ENCODE assay signal across 8 mouse cellular contexts in the genomic region with DNA sequence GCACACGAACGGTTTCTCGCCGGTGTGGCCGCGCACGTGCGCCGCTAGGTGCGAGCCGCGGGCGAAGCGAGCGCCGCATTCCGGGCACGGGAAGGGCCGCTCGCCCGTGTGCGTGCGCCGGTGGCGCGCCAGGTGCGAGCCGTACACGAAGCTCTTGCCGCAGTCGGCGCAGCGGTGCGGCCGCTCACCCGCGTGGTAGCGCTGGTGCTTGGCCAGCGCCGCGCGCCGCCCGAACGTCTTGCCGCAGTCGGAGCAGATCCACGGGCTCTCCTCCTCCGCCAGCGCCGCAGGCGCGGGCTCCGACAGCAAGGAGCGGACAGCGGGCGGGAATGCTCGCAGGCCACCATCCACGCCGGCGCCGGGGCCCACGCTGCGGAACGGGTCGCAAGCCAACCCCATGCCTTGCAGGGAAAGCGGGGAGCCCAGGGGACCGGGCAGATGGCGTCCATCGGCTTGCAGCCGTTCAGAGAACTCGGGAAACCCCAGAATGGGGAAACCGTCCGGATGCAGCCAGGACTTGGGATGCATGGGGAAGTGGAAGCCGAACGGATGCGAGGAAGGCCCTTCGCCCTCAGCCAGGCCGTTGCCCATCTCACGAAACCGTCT. TPM values are rescaled to one million over a fixed set of nuclear protein-coding genes. Genes with fewer than 3 reads are reported as not detected.
A peak's percentile ranks its signal among the peaks of the same experiment; 100 is the strongest.
DNase-seq lines count a peak whose midpoint lies in the region; ATAC-seq and TF ChIP-seq lines count a peak whose summit lies in the region.

No protein-coding gene starts in this region.

- no peak for TF ChIP-seq CTCF in lung, adult 2 months (IDR thresholded peaks at IDR 0.05; ENCODE audit: insufficient read depth, low read length)

- H3K27ac ChIP-seq in lung, embryonic 15.5 days, result no peak overlapping the region
- no peak overlapping the region for H3K27ac ChIP-seq in hindbrain, embryonic 14.5 days
- H3K27ac ChIP-seq in midbrain, embryonic 13.5 days, result no peak overlapping the region

- no peaks in the 10 kb centered on the region for H3K9me3 ChIP-seq in lung, embryonic 15.5 days
- H3K9me3 ChIP-seq in hindbrain, embryonic 14.5 days (ENCODE audit: control insufficient read depth, low read length), result no peaks in the 10 kb centered on the region
- no peaks in the 10 kb centered on the region for H3K9me3 ChIP-seq in midbrain, embryonic 13.5 days

- peak; percentile 15 for DNase-seq in adrenal gland, postnatal 10 days
- no peak for DNase-seq in adrenal gland, adult 18-20 months (ENCODE audit: low spot score in 2 of 2)
- DNase-seq in lung, adult 2 months, result no peak
- peak; percentile 47 for DNase-seq in hindbrain, embryonic 14.5 days (ENCODE audit: low spot score)
- DNase-seq in frontal cortex, postnatal 10 days (ENCODE audit: low spot score in 2 of 2), result no peak
- no peak for DNase-seq in layer of hippocampus, adult 9-11 months

- peak overlapping the region; percentile 77 for H3K4me2 ChIP-seq in lung, embryonic 15.5 days
- peak overlapping the region; percentile 41 for H3K4me2 ChIP-seq in hindbrain, embryonic 14.5 days (replicated peaks)
- peak overlapping the region; percentile 55 for H3K4me2 ChIP-seq in midbrain, embryonic 13.5 days (replicated peaks)

- peaks cover 22% of the 10 kb centered on the region for H3K4me1 ChIP-seq in lung, embryonic 15.5 days
- no peaks in the 10 kb centered on the region; the same call in 1 of the 2 replicates for H3K4me1 ChIP-seq in lung, adult 2 months (ENCODE audit: control insufficient read depth, insufficient read depth, low read length)
- H3K4me1 ChIP-seq in hindbrain, embryonic 14.5 days (replicated peaks; ENCODE audit: control insufficient read depth, insufficient read depth, low read length), result peaks cover 10% of the 10 kb centered on the region; the same call in 1 of the 2 replicates
- H3K4me1 ChIP-seq in midbrain, embryonic 13.5 days (replicated peaks), result peaks cover 24% of the 10 kb centered on the region

- no peak for TF ChIP-seq POLR2A in lung, adult 2 months (IDR thresholded peaks at IDR 0.05; ENCODE audit: borderline replicate concordance, extremely low read depth, low read depth, low read length)

- 6% methylated on average over 73 of the region's 81 CpGs for WGBS in lung, embryonic 15.5 days
- 24% methylated on average over 81 of the region's 81 CpGs for WGBS in lung, adult 2 months
- WGBS in hindbrain, embryonic 14.5 days, result 7% methylated on average over 80 of the region's 81 CpGs
- 4% methylated on average over 81 of the region's 81 CpGs for WGBS in midbrain, embryonic 13.5 days

- H3K9ac ChIP-seq in lung, embryonic 15.5 days, result no peak overlapping the region
- H3K9ac ChIP-seq in hindbrain, embryonic 14.5 days, result peak overlapping the region; percentile 40
- peak overlapping the region; percentile 44 for H3K9ac ChIP-seq in midbrain, embryonic 13.5 days (replicated peaks)

- H3K27me3 ChIP-seq in lung, embryonic 15.5 days, result peaks cover 80% of the 10 kb centered on the region
- peaks cover 66% of the 10 kb centered on the region for H3K27me3 ChIP-seq in hindbrain, embryonic 14.5 days (ENCODE audit: control insufficient read depth, insufficient read depth, low read length)
- peaks cover 77% of the 10 kb centered on the region for H3K27me3 ChIP-seq in midbrain, embryonic 13.5 days

- no peak for ATAC-seq in lung, embryonic 15.5 days (ENCODE audit: borderline replicate concordance, extremely low read depth, low FRiP score, low TSS enrichment)
- ATAC-seq in hindbrain, embryonic 14.5 days (ENCODE audit: low FRiP score), result no peak
- 0 out of 2 replicates have a peak, but pooled peaks have one; percentile 10 for ATAC-seq in midbrain, embryonic 13.5 days

- peak overlapping the region; percentile 37 for H3K4me3 ChIP-seq in lung, embryonic 15.5 days
- H3K4me3 ChIP-seq in lung, adult 2 months (replicated peaks; ENCODE audit: extremely low read depth, low read depth, low read length), result no peak overlapping the region
- peak overlapping the region; percentile 21 for H3K4me3 ChIP-seq in hindbrain, embryonic 14.5 days (replicated peaks; ENCODE audit: low read length)
- H3K4me3 ChIP-seq in midbrain, embryonic 13.5 days (replicated peaks), result peak overlapping the region; percentile 35

- H3K36me3 ChIP-seq in lung, embryonic 15.5 days, result peaks cover 6% of the 10 kb centered on the region; the same call in 1 of the 2 replicates
- peaks cover 92% of the 10 kb centered on the region for H3K36me3 ChIP-seq in hindbrain, embryonic 14.5 days (replicated peaks; ENCODE audit: control insufficient read depth, insufficient read depth)
- H3K36me3 ChIP-seq in midbrain, embryonic 13.5 days, result peaks cover 85% of the 10 kb centered on the region

RNA-seq across cellular contexts. Expression of gene Zfp316, which starts 15.8 kb away (rescaled TPM):
- 1 to 10 TPM; 7.3 to 8.1 TPM for total RNA-seq in adrenal gland, postnatal 10 days (2021)
- total RNA-seq in adrenal gland, adult 18-20 months (2021), result 1 to 10 TPM; 6.1 to 7.7 TPM
- polyA plus RNA-seq in lung, embryonic 15.5 days (2015; fragmentation: Nextera tagmentation; extraction: Ambion mirVana), result 2.8 and 3.1 TPM in 2 replicates
- polyA plus RNA-seq in lung, adult 2 months (2012; rRNA removed), result 10.1 and 10.4 TPM in 2 replicates
- polyA plus RNA-seq in hindbrain, embryonic 14.5 days (2014; fragmentation: Nextera tagmentation; extraction: Ambion mirVana), result 5.5 and 6.4 TPM in 2 replicates
- 8.2 and 12.1 TPM in 2 replicates for polyA plus RNA-seq in midbrain, embryonic 13.5 days (2015; fragmentation: Nextera tagmentation; extraction: Ambion mirVana)

RNA-seq across cellular contexts. Expression of gene Zfp12, which starts 19.0 kb away (rescaled TPM):
- 10 to 100 TPM; 15.6 to 19.1 TPM for total RNA-seq in adrenal gland, postnatal 10 days (2021)
- total RNA-seq in adrenal gland, adult 18-20 months (2021), result 10 to 100 TPM; 21.2 to 22.1 TPM
- 13.6 and 15.0 TPM in 2 replicates for polyA plus RNA-seq in lung, embryonic 15.5 days (2015; fragmentation: Nextera tagmentation; extraction: Ambion mirVana)
- polyA plus RNA-seq in lung, adult 2 months (2012; rRNA removed), result 12.0 and 12.2 TPM in 2 replicates
- polyA plus RNA-seq in hindbrain, embryonic 14.5 days (2014; fragmentation: Nextera tagmentation; extraction: Ambion mirVana), result 21.6 and 24.8 TPM in 2 replicates
- 24.3 and 25.1 TPM in 2 replicates for polyA plus RNA-seq in midbrain, embryonic 13.5 days (2015; fragmentation: Nextera tagmentation; extraction: Ambion mirVana)

RNA-seq across cellular contexts. Expression of gene Spdye4a, which starts 27.3 kb away (rescaled TPM):
- not detected for total RNA-seq in adrenal gland, postnatal 10 days (2021)
- not detected for total RNA-seq in adrenal gland, adult 18-20 months (2021)
- polyA plus RNA-seq in lung, embryonic 15.5 days (2015; fragmentation: Nextera tagmentation; extraction: Ambion mirVana), result not detected in 2 replicates
- not detected in 2 replicates for polyA plus RNA-seq in lung, adult 2 months (2012; rRNA removed)
- not detected in 2 replicates for polyA plus RNA-seq in hindbrain, embryonic 14.5 days (2014; fragmentation: Nextera tagmentation; extraction: Ambion mirVana)
- not detected in 2 replicates for polyA plus RNA-seq in midbrain, embryonic 13.5 days (2015; fragmentation: Nextera tagmentation; extraction: Ambion mirVana)

RNA-seq across cellular contexts. Expression of gene Zfp853, which starts 39.4 kb away (rescaled TPM):
- total RNA-seq in adrenal gland, postnatal 10 days (2021), result under 1 TPM; 0.73 to 0.78 TPM
- total RNA-seq in adrenal gland, adult 18-20 months (2021), result under 1 TPM; 0.17 to 0.38 TPM
- polyA plus RNA-seq in lung, embryonic 15.5 days (2015; fragmentation: Nextera tagmentation; extraction: Ambion mirVana), result not detected in 2 replicates
- 1.4 and 1.5 TPM in 2 replicates for polyA plus RNA-seq in lung, adult 2 months (2012; rRNA removed)
- 0.23 and 0.43 TPM in 2 replicates for polyA plus RNA-seq in hindbrain, embryonic 14.5 days (2014; fragmentation: Nextera tagmentation; extraction: Ambion mirVana)
- polyA plus RNA-seq in midbrain, embryonic 13.5 days (2015; fragmentation: Nextera tagmentation; extraction: Ambion mirVana), result 0.05 and 0.06 TPM in 2 replicates

Comparison
In these comparisons a context has a peak if more than half of its experiments do, and no peak if none do; other contexts are left out.
1. DNase-seq: peak in adrenal gland, postnatal 10 days (single experiment) and hindbrain, embryonic 14.5 days (single experiment); none in adrenal gland, adult 18-20 months (0 of 2), lung, adult 2 months (single experiment), frontal cortex, postnatal 10 days (0 of 2) and layer of hippocampus, adult 9-11 months (single experiment).
2. Peak in every context shown above with its lines, with median percentiles within 50 percentile points of each other: H3K4me2 ChIP-seq.